ENCODE assay signal across 8 mouse cellular contexts in the genomic region with DNA sequence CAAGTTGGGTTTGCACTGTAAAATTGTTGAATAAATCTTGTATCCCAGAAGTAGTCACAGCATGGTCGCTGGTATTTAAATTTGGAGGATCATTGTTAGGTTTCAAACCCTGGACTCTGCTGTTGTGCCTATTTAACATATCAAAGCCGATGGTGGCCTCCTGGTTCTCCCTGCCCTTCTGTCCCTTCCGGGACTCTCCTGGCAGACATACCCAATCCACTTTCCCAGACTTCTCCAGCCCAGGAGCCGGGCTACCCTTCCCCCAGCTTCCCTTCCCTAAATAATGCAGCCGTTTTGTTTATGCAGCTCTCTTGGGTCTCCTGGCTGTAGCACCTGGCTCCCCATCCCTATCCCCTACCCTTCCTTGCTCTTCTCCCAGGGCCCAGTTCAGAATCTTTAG. TPM values are rescaled to one million over a fixed set of nuclear protein-coding genes. Genes with fewer than 3 reads are reported as not detected.
A peak's percentile ranks its signal among the peaks of the same experiment; 100 is the strongest.
DNase-seq lines count a peak whose midpoint lies in the region; ATAC-seq and TF ChIP-seq lines count a peak whose summit lies in the region.

No protein-coding gene starts in this region.

- peak; percentile 23 for DNase-seq in embryo, embryonic 10.5 days (ENCODE audit: low spot score)
- no peak for DNase-seq in embryo, embryonic 9.5 days (ENCODE audit: extremely low spot score)
- DNase-seq in liver, embryonic 14.5 days (ENCODE audit: low read depth in 3 of 3, low spot score in 3 of 3), result no peak
- no peak for DNase-seq in thymus, adult 2 months
- DNase-seq in natural killer cell, adult 2 months (ENCODE audit: low spot score in 2 of 2), result no peak
- no peak for DNase-seq in urinary bladder, postnatal 4 days (ENCODE audit: low spot score in 2 of 2)

- H3K4me1 ChIP-seq in E14TG2a.4 (replicated peaks; ENCODE audit: low read depth, low read length), result peaks cover 67% of the 10 kb centered on the region
- H3K4me1 ChIP-seq in forebrain, embryonic 16.5 days (replicated peaks; ENCODE audit: control insufficient read depth, insufficient read depth, low read length), result peaks cover 27% of the 10 kb centered on the region
- peaks cover 10 to 12% of the 10 kb centered on the region in 2 experiments for H3K4me1 ChIP-seq in liver, embryonic 14.5 days (replicated peaks; ENCODE audit: control insufficient read depth in 2 of 2, insufficient read depth in 2 of 2, low read length in 1 of 2)
- peaks cover 7% of the 10 kb centered on the region for H3K4me1 ChIP-seq in thymus, adult 2 months (replicated peaks; ENCODE audit: control insufficient read depth, insufficient read depth, low read length)

- H3K9me3 ChIP-seq in E14TG2a.4 (ENCODE audit: low read length), result no peaks in the 10 kb centered on the region
- H3K9me3 ChIP-seq in forebrain, embryonic 16.5 days (ENCODE audit: control insufficient read depth, low read length), result no peaks in the 10 kb centered on the region
- no peaks in the 10 kb centered on the region for H3K9me3 ChIP-seq in liver, embryonic 14.5 days (ENCODE audit: control insufficient read depth, low read length)

- H3K27me3 ChIP-seq in E14TG2a.4 (ENCODE audit: insufficient read depth, low read length), result no peaks in the 10 kb centered on the region
- no peaks in the 10 kb centered on the region for H3K27me3 ChIP-seq in forebrain, embryonic 16.5 days (replicated peaks; ENCODE audit: control insufficient read depth, insufficient read depth, low read length)
- no peaks in the 10 kb centered on the region for H3K27me3 ChIP-seq in liver, embryonic 14.5 days (ENCODE audit: control insufficient read depth, insufficient read depth, low read length)
- H3K27me3 ChIP-seq in thymus, adult 2 months (ENCODE audit: control insufficient read depth, insufficient read depth, low read length), result no peaks in the 10 kb centered on the region

- H3K4me2 ChIP-seq in forebrain, embryonic 16.5 days (ENCODE audit: low read length), result peak overlapping the region; percentile 98
- H3K4me2 ChIP-seq in liver, embryonic 14.5 days (ENCODE audit: low read depth), result peak overlapping the region; percentile 93

- H3K27ac ChIP-seq in forebrain, embryonic 16.5 days (ENCODE audit: low read length), result no peak overlapping the region
- no peak overlapping the region for H3K27ac ChIP-seq in liver, embryonic 14.5 days
- no peak overlapping the region for H3K27ac ChIP-seq in thymus, adult 2 months (ENCODE audit: control insufficient read depth, insufficient read depth, low read length)

- no peak for TF ChIP-seq EP300 in liver, embryonic 14.5 days (IDR thresholded peaks at IDR 0.05; ENCODE audit: low read depth)

- peaks cover 52% of the 10 kb centered on the region for H3K36me3 ChIP-seq in E14TG2a.4 (ENCODE audit: insufficient read depth, low read length)
- peaks cover 8% of the 10 kb centered on the region for H3K36me3 ChIP-seq in forebrain, embryonic 16.5 days (ENCODE audit: control insufficient read depth, insufficient read depth)
- H3K36me3 ChIP-seq in liver, embryonic 14.5 days (replicated peaks; ENCODE audit: control insufficient read depth, insufficient read depth, low read depth), result peaks cover 13% of the 10 kb centered on the region
- no peaks in the 10 kb centered on the region for H3K36me3 ChIP-seq in thymus, adult 2 months (ENCODE audit: control insufficient read depth, insufficient read depth, low read length)

- H3K9ac ChIP-seq in forebrain, embryonic 16.5 days (replicated peaks; ENCODE audit: low read depth, low read length), result peak overlapping the region; percentile 80
- peak overlapping the region; percentile 76 for H3K9ac ChIP-seq in liver, embryonic 14.5 days (replicated peaks)

- WGBS in forebrain, embryonic 16.5 days, result 1% methylated on average over 5 of the region's 5 CpGs
- 6% methylated on average over 5 of the region's 5 CpGs for WGBS in liver, embryonic 14.5 days (ENCODE audit: insufficient replicate concordance)
- WGBS in thymus, adult 2 months, result 44% methylated on average over 5 of the region's 5 CpGs

- no peak for TF ChIP-seq CTCF in E14TG2a.4 (conservative IDR thresholded peaks at IDR 0.05; ENCODE audit: low read length)
- no peak for TF ChIP-seq CTCF in liver, embryonic 14.5 days (IDR thresholded peaks at IDR 0.05; ENCODE audit: low read depth)
- TF ChIP-seq CTCF in thymus, adult 2 months (IDR thresholded peaks at IDR 0.05; ENCODE audit: borderline replicate concordance, control insufficient read depth, extremely low read depth, insufficient read depth, low read length, poor library complexity), result no peak

- peak overlapping the region; percentile 98 for H3K4me3 ChIP-seq in E14TG2a.4 (replicated peaks; ENCODE audit: low read length)
- peak overlapping the region; percentile 91 for H3K4me3 ChIP-seq in forebrain, embryonic 16.5 days (replicated peaks; ENCODE audit: low read length)
- peak overlapping the region; percentile 64 to 96 for H3K4me3 ChIP-seq in liver, embryonic 14.5 days (ENCODE audit: insufficient read depth in 1 of 2, low read depth in 2 of 2, low read length in 2 of 2)
- no peak overlapping the region for H3K4me3 ChIP-seq in thymus, adult 2 months (ENCODE audit: control insufficient read depth, insufficient read depth, low read length)

- ATAC-seq in forebrain, embryonic 16.5 days, result no peak
- ATAC-seq in liver, embryonic 14.5 days (ENCODE audit: insufficient read depth), result no peak

- no peak for TF ChIP-seq POLR2A in thymus, adult 2 months (IDR thresholded peaks at IDR 0.05; ENCODE audit: control insufficient read depth, extremely low read depth, insufficient read depth, low read length, poor library complexity)

RNA-seq across cellular contexts. Expression of a gene that starts 0.5 kb away (rescaled TPM):
- polyA plus RNA-seq in forebrain, embryonic 16.5 days (2015; fragmentation: Nextera tagmentation; extraction: Ambion mirVana), result 38.4 and 39.8 TPM in 2 replicates
- polyA plus RNA-seq in liver, embryonic 14.5 days (2012; rRNA removed), result 3.7 and 6.1 TPM in 2 replicates
- polyA plus RNA-seq in liver, embryonic 14.5 days (2014; fragmentation: Nextera tagmentation; extraction: Ambion mirVana), result 8.1 and 9.3 TPM in 2 replicates
- polyA plus RNA-seq in thymus, adult 2 months (2012; rRNA removed), result 3.6 and 4.2 TPM in 2 replicates

RNA-seq across cellular contexts. Expression of a gene that starts 1.2 kb away (rescaled TPM):
- 43.1 and 47.6 TPM in 2 replicates for polyA plus RNA-seq in forebrain, embryonic 16.5 days (2015; fragmentation: Nextera tagmentation; extraction: Ambion mirVana)
- 11.4 and 16.1 TPM in 2 replicates for polyA plus RNA-seq in liver, embryonic 14.5 days (2012; rRNA removed)
- 25.3 and 25.7 TPM in 2 replicates for polyA plus RNA-seq in liver, embryonic 14.5 days (2014; fragmentation: Nextera tagmentation; extraction: Ambion mirVana)
- 28.7 and 29.0 TPM in 2 replicates for polyA plus RNA-seq in thymus, adult 2 months (2012; rRNA removed)

RNA-seq across cellular contexts. Expression of a gene that starts 1.3 kb away (rescaled TPM):
- polyA plus RNA-seq in forebrain, embryonic 16.5 days (2015; fragmentation: Nextera tagmentation; extraction: Ambion mirVana), result 43.6 and 50.0 TPM in 2 replicates
- polyA plus RNA-seq in liver, embryonic 14.5 days (2012; rRNA removed), result 4.0 and 6.9 TPM in 2 replicates
- 9.3 and 10.8 TPM in 2 replicates for polyA plus RNA-seq in liver, embryonic 14.5 days (2014; fragmentation: Nextera tagmentation; extraction: Ambion mirVana)
- 19.4 and 25.0 TPM in 2 replicates for polyA plus RNA-seq in thymus, adult 2 months (2012; rRNA removed)

RNA-seq across cellular contexts. Expression of a gene that starts 1.4 kb away (rescaled TPM):
- not detected in 2 replicates for polyA plus RNA-seq in forebrain, embryonic 16.5 days (2015; fragmentation: Nextera tagmentation; extraction: Ambion mirVana)
- not detected in 2 replicates for polyA plus RNA-seq in liver, embryonic 14.5 days (2012; rRNA removed)
- polyA plus RNA-seq in liver, embryonic 14.5 days (2014; fragmentation: Nextera tagmentation; extraction: Ambion mirVana), result not detected in 2 replicates
- polyA plus RNA-seq in thymus, adult 2 months (2012; rRNA removed), result not detected in 2 replicates

RNA-seq across cellular contexts. Expression of a gene that starts 15.4 kb away (rescaled TPM):
- polyA plus RNA-seq in forebrain, embryonic 16.5 days (2015; fragmentation: Nextera tagmentation; extraction: Ambion mirVana), result 11.0 and 11.9 TPM in 2 replicates
- 2.0 TPM in 2 replicates for polyA plus RNA-seq in liver, embryonic 14.5 days (2012; rRNA removed)
- 6.6 and 6.7 TPM in 2 replicates for polyA plus RNA-seq in liver, embryonic 14.5 days (2014; fragmentation: Nextera tagmentation; extraction: Ambion mirVana)
- 4.2 and 4.4 TPM in 2 replicates for polyA plus RNA-seq in thymus, adult 2 months (2012; rRNA removed)
